Mouse (Mus musculus): Measurements from ENCODE around the gene Mfsd2b. TPM values are rescaled to one million over a fixed set of nuclear protein-coding genes. Genes with fewer than 3 reads are reported as not detected.

Mfsd2b gene
- polyA plus RNA-seq, 1 experiment from 2014 or later: 3.5 TPM

DNA sequence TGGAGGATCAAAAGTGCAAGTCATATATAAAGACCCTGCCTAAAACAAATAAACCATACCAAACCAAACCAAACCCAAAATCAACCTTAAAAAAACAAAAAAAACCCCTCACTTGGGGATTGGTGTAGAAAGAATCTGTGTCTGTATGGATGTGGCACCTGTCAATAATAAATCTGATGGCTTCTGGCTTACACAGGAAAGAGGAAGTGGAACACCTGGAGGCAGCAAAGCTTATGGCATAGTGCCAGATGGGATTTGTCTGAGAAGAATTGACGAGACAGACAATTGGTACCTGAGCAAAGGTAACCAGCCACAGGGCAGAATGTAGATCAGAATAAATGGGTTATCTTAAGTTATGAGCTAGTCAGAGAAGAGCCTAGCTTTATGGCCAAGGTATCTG lies 10.9 kb upstream of the Mfsd2b start:
- ATAC-seq (ENCODE audit: insufficient number of reproducible peaks, low FRiP score, low TSS enrichment, low read depth) (no peak), DNase-seq (ENCODE audit: low spot score) (no peak)
- Histone ChIP-seq H3K9me3 (ENCODE audit: control insufficient read depth, low read length) (no peaks in the 10 kb centered on the region), H3K4me3 (ENCODE audit: low read depth, low read length) (no peak overlapping the region), H3K4me1 (ENCODE audit: control insufficient read depth, insufficient read depth, low read length) (no peaks in the 10 kb centered on the region), H3K36me3 (ENCODE audit: control insufficient read depth, insufficient read depth, low read length) (peaks cover 2% of the 10 kb centered on the region; the same call in 1 of the 2 replicates), H3K9ac (ENCODE audit: low read length) (no peak overlapping the region), H3K4me2 (ENCODE audit: low read depth, severe bottlenecking) (no peak overlapping the region), H3K27me3 (ENCODE audit: control insufficient read depth, insufficient read depth, low read length) (no peaks in the 10 kb centered on the region), H3K27ac (replicated peaks; ENCODE audit: low read depth, low read length) (no peak overlapping the region)
- 69% methylated on average over 1 of the region's 1 CpGs for WGBS

DNA sequence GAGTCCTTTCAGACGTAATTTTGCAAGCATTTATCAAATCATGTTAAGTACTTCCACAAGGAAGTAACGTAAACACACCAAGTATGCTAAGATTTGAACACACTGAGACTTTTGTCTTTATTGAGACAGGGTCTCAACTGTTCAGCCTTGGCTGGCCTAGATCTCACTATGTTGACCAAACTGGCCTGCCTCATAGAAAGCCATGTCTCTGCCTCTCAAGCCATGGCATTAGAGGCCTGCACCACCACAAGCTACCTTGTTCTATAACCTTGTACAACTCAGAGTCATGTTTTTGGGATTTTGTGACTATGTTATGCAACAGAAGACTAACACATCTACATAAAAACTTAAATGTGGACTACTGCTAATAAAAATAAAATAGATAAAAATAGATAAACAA lies 7.9 kb upstream of the Mfsd2b start:
- H3K4me2 ChIP-seq (ENCODE audit: low read depth, severe bottlenecking): no peak overlapping the region
- peaks cover 2% of the 10 kb centered on the region; the same call in 1 of the 2 replicates for H3K36me3 ChIP-seq (ENCODE audit: control insufficient read depth, insufficient read depth, low read length)
- WGBS: 90% methylated on average over 2 of the region's 2 CpGs
- no peak overlapping the region for H3K9ac ChIP-seq (ENCODE audit: low read length)
- DNase-seq (ENCODE audit: low spot score) (no peak), ATAC-seq (ENCODE audit: insufficient number of reproducible peaks, low FRiP score, low TSS enrichment, low read depth) (no peak)
- H3K27ac ChIP-seq (replicated peaks; ENCODE audit: low read depth, low read length): no peak overlapping the region
- no peaks in the 10 kb centered on the region for H3K4me1 ChIP-seq (ENCODE audit: control insufficient read depth, insufficient read depth, low read length)
- H3K4me3 ChIP-seq (ENCODE audit: low read depth, low read length): no peak overlapping the region
- H3K27me3 ChIP-seq (ENCODE audit: control insufficient read depth, insufficient read depth, low read length): no peaks in the 10 kb centered on the region
- no peaks in the 10 kb centered on the region for H3K9me3 ChIP-seq (ENCODE audit: control insufficient read depth, low read length)

DNA sequence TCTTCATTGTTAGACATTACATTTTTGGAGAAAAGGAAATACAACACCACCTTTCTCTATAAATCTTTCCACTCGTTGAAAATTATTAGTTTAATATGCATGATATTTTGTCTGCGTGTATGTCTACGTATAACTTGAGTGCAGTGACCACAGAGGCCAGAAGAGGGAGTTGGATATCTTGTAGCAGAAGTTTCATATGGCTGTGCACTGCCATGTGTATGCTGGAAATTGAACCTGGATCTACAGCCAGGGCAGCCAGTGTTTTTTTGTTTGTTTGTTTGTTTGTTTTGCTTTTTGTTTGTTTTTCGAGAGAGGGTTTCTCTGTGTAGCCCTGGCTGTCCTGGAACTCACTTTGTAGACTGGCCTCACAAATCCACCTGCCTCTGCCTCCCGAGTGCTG lies 4.9 kb upstream of the Mfsd2b start:
- H3K9ac ChIP-seq (ENCODE audit: low read length): no peak overlapping the region
- H3K4me3 ChIP-seq (ENCODE audit: low read depth, low read length): no peak overlapping the region
- no peak for ATAC-seq (ENCODE audit: insufficient number of reproducible peaks, low FRiP score, low TSS enrichment, low read depth)
- H3K27ac ChIP-seq (replicated peaks; ENCODE audit: low read depth, low read length): no peak overlapping the region
- no peaks in the 10 kb centered on the region for H3K9me3 ChIP-seq (ENCODE audit: control insufficient read depth, low read length)
- WGBS: 95% methylated on average over 5 of the region's 5 CpGs
- H3K36me3 ChIP-seq (ENCODE audit: control insufficient read depth, insufficient read depth, low read length): peaks cover 2% of the 10 kb centered on the region; the same call in 1 of the 2 replicates
- H3K4me2 ChIP-seq (ENCODE audit: low read depth, severe bottlenecking): no peak overlapping the region
- peaks cover under 1% of the 10 kb centered on the region; the same call in 1 of the 2 replicates for H3K4me1 ChIP-seq (ENCODE audit: control insufficient read depth, insufficient read depth, low read length)
- DNase-seq (ENCODE audit: low spot score): no peak
- no peaks in the 10 kb centered on the region for H3K27me3 ChIP-seq (ENCODE audit: control insufficient read depth, insufficient read depth, low read length)

DNA sequence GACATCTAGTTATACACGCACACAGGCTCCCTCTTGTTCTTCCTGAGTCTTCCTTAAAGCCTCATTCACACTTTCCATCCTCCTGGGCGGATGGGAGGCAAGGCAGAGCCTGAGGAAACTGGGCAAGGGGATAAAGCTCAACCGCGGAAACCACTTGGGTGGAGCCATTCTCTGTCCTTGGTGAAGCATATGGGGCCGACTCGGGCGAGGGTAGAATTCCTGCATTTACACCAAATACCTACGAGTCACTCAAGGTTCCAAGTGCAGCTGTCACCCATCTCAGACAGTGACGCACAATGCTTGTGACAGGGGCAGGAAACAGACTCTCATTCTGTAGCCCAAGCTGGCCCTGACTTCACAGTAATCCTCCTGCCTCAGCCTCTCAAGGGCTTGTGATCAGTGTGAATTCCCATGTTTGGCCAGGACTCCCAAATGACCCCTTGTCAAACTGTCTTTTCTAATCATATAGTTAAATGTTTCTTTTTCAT lies 4.2 kb upstream of the Mfsd2b start:
- Histone ChIP-seq H3K27ac (replicated peaks; ENCODE audit: low read depth, low read length) (no peak overlapping the region), H3K36me3 (ENCODE audit: control insufficient read depth, insufficient read depth, low read length) (peaks cover 2% of the 10 kb centered on the region; the same call in 1 of the 2 replicates), H3K4me1 (ENCODE audit: control insufficient read depth, insufficient read depth, low read length) (peaks cover 4% of the 10 kb centered on the region), H3K27me3 (ENCODE audit: control insufficient read depth, insufficient read depth, low read length) (no peaks in the 10 kb centered on the region), H3K4me3 (ENCODE audit: low read depth, low read length) (no peak overlapping the region), H3K9ac (ENCODE audit: low read length) (no peak overlapping the region), H3K4me2 (ENCODE audit: low read depth, severe bottlenecking) (no peak overlapping the region), H3K9me3 (ENCODE audit: control insufficient read depth, low read length) (no peaks in the 10 kb centered on the region)
- DNase-seq (ENCODE audit: low spot score) (no peak), ATAC-seq (ENCODE audit: insufficient number of reproducible peaks, low FRiP score, low TSS enrichment, low read depth) (no peak)
- WGBS: 79% methylated on average over 9 of the region's 9 CpGs

DNA sequence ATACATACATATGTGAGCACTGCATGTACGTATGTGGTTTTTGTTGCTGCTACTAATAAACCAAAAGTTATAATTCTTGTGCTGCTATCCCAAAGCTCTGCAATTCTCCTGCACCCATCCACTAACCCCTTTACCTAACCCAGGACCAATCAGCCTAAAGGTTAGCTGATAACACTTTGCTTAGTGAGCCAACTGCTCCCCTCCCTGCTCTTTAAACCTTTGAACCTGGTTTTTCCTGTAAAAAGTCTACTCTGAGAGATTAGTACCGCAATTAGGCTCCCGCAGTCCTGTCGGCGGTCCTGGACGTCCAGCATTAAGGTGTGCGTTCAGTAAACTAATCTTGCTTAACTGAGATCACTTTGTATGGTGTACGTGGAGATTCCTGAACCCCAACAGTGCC lies 1.5 kb upstream of the Mfsd2b start:
- Histone ChIP-seq H3K4me2 (ENCODE audit: low read depth, severe bottlenecking) (no peak overlapping the region), H3K9me3 (ENCODE audit: control insufficient read depth, low read length) (no peaks in the 10 kb centered on the region), H3K4me3 (ENCODE audit: low read depth, low read length) (no peak overlapping the region), H3K27ac (replicated peaks; ENCODE audit: low read depth, low read length) (no peak overlapping the region), H3K4me1 (ENCODE audit: control insufficient read depth, insufficient read depth, low read length) (peaks cover 4% of the 10 kb centered on the region), H3K27me3 (ENCODE audit: control insufficient read depth, insufficient read depth, low read length) (0 out of 2 replicates have a peak, but pooled peaks cover 2% of the 10 kb centered on the region), H3K9ac (ENCODE audit: low read length) (no peak overlapping the region), H3K36me3 (ENCODE audit: control insufficient read depth, insufficient read depth, low read length) (no peaks in the 10 kb centered on the region; the same call in 1 of the 2 replicates)
- ATAC-seq (ENCODE audit: insufficient number of reproducible peaks, low FRiP score, low TSS enrichment, low read depth): no peak
- 86% methylated on average over 8 of the region's 8 CpGs for WGBS
- no peak for DNase-seq (ENCODE audit: low spot score)

DNA sequence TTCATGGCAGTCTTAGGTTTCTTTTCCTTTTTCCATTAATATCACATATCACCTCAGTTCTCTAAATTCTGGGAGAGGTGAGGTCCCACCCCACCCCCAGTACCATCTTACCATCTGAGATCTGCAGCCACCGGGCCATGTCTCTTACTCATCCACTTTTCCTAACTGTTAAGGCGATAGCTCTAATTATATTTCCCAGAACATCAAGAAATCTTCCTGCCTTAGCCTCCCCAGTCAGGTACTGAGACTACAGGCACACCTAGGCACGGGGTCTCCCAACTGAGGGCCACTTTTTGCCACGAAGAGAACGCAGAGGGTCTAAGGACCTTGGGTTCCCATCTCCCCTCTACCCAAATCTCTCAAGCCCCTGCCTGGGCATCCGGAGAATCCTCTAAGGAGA lies 628 bp downstream of the Mfsd2b start:
- no peak overlapping the region for H3K27ac ChIP-seq (replicated peaks; ENCODE audit: low read depth, low read length)
- 69% methylated on average over 6 of the region's 6 CpGs for WGBS
- ATAC-seq (ENCODE audit: insufficient number of reproducible peaks, low FRiP score, low TSS enrichment, low read depth): no peak

DNA sequence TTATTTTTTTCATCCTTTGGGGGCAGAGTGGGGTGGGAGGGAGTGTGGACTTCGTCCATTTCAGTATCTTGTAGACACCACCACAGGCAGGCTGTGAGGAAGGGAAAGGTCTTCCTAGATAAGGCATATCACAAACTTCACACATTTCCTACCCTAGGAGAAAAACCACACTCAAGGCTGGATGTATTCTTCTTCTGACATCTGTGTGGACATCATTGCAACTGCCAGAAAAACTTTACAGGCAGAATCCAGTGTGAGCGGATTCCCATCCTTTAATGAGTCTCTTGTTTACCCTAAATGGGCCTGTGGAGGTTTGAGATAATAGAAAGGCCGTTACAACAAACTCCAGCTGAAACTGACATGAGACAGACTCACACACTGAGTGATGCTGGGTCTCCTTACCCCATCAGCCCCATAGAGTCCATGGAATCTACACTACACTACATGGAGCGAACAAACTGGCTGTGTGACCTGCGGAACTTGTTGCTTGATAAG lies 1.1 kb downstream of the Mfsd2b start:
- no peak overlapping the region for H3K9ac ChIP-seq (ENCODE audit: low read length)
- no peak for ATAC-seq (ENCODE audit: insufficient number of reproducible peaks, low FRiP score, low TSS enrichment, low read depth)

More for the DNA sequence above, 628 bp downstream of the Mfsd2b start:
- H3K36me3 ChIP-seq (ENCODE audit: control insufficient read depth, insufficient read depth, low read length): no peaks in the 10 kb centered on the region; the same call in 1 of the 2 replicates
- no peaks in the 10 kb centered on the region for H3K9me3 ChIP-seq (ENCODE audit: control insufficient read depth, low read length)
- 0 out of 2 replicates have a peak, but pooled peaks cover 2% of the 10 kb centered on the region for H3K27me3 ChIP-seq (ENCODE audit: control insufficient read depth, insufficient read depth, low read length)
- no peak overlapping the region for H3K9ac ChIP-seq (ENCODE audit: low read length)
- DNase-seq (ENCODE audit: low spot score): no peak
- H3K4me1 ChIP-seq (ENCODE audit: control insufficient read depth, insufficient read depth, low read length): peaks cover 4% of the 10 kb centered on the region
- H3K4me2 ChIP-seq (ENCODE audit: low read depth, severe bottlenecking): peak overlapping the region; percentile 58
- peak overlapping the region; percentile 26; the same call in 1 of the 2 replicates for H3K4me3 ChIP-seq (ENCODE audit: low read depth, low read length)

DNA sequence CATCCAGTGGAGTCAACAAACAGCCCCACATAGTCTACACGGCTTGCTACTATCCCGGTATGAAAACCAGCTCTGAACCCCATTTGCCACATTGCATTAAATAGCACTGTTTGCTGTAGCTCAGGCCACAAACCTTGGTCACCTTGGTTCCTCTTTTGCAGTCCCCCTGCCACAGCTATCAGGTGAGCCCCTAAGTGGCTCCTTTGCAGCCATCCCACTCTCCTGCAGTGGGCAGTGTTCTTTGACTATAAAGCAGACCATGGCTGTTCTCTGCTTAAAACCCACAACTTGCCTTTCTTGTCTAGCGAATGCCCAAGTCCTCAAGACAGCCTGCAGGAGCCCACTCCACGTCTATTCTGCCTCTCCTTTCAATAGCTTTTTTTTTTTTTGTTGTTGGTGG lies 1.9 kb downstream of the Mfsd2b start:
- no peaks in the 10 kb centered on the region; the same call in 1 of the 2 replicates for H3K36me3 ChIP-seq (ENCODE audit: control insufficient read depth, insufficient read depth, low read length)
- H3K9ac ChIP-seq (ENCODE audit: low read length): no peak overlapping the region
- ATAC-seq (ENCODE audit: insufficient number of reproducible peaks, low FRiP score, low TSS enrichment, low read depth): no peak
- no peak overlapping the region for H3K4me3 ChIP-seq (ENCODE audit: low read depth, low read length)
- H3K4me2 ChIP-seq (ENCODE audit: low read depth, severe bottlenecking): no peak overlapping the region
- H3K9me3 ChIP-seq (ENCODE audit: control insufficient read depth, low read length): no peaks in the 10 kb centered on the region
- H3K4me1 ChIP-seq (ENCODE audit: control insufficient read depth, insufficient read depth, low read length): peaks cover 4% of the 10 kb centered on the region
- H3K27me3 ChIP-seq (ENCODE audit: control insufficient read depth, insufficient read depth, low read length): 0 out of 2 replicates have a peak, but pooled peaks cover 2% of the 10 kb centered on the region
- 67% methylated on average over 4 of the region's 4 CpGs for WGBS
- DNase-seq (ENCODE audit: low spot score): no peak
- H3K27ac ChIP-seq (replicated peaks; ENCODE audit: low read depth, low read length): no peak overlapping the region

More for the DNA sequence above, 1.1 kb downstream of the Mfsd2b start:
- no peak for DNase-seq (ENCODE audit: low spot score)
- 0 out of 2 replicates have a peak, but pooled peaks cover 2% of the 10 kb centered on the region for H3K27me3 ChIP-seq (ENCODE audit: control insufficient read depth, insufficient read depth, low read length)
- 78% methylated on average over 5 of the region's 5 CpGs for WGBS
- no peak overlapping the region for H3K4me3 ChIP-seq (ENCODE audit: low read depth, low read length)
- H3K9me3 ChIP-seq (ENCODE audit: control insufficient read depth, low read length): no peaks in the 10 kb centered on the region
- no peak overlapping the region for H3K4me2 ChIP-seq (ENCODE audit: low read depth, severe bottlenecking)
- H3K27ac ChIP-seq (replicated peaks; ENCODE audit: low read depth, low read length): no peak overlapping the region
- no peaks in the 10 kb centered on the region; the same call in 1 of the 2 replicates for H3K36me3 ChIP-seq (ENCODE audit: control insufficient read depth, insufficient read depth, low read length)
- peaks cover 4% of the 10 kb centered on the region for H3K4me1 ChIP-seq (ENCODE audit: control insufficient read depth, insufficient read depth, low read length)

Measured in limb, embryonic 11.5 days (tissue).